Mouse (Mus musculus): ENCODE results near the gene Gm2832. TPM values are rescaled to one million over a fixed set of nuclear protein-coding genes. Genes with fewer than 3 reads are reported as not detected.
"Not testable (repeated sequence)": the region's sequence is repeated elsewhere in the genome, so short reads cannot be mapped to it uniquely, and the experiment has no call there.

The Gm2832 gene
- polyA plus RNA-seq (2012; fragmentation: generic; extraction: Trizol), result not detected
- long read RNA-seq, experiment 1, result 0 reads
- long read RNA-seq, experiment 2, result 0 reads

DNA sequence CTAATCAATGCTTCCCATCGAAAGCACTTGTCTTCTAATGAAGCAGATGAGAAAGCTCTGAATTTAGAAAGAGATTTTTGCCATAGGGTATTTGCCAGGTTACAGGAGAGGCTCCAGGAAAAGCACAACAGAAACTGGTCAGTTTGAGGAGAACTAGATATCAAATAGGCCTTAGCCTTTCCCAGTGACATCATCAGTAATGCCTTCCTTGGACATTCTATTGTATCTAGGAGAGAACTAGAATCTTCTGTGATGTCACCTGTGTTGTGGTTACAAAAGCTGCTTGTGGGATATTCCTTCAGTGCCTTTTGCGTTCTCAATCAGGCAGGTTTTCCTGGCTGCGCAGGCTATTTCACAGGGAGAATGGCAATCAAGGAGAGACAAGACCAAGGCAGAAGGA, at the start of gene Gm2832:
Gene Gm2832, plus strand, starts transcription at position 301 of the 400 bp plus-strand sequence.
- not testable (repeated sequence) for H3K79me3 ChIP-seq (ENCODE audit: low read depth); H3K79me2 ChIP-seq (ENCODE audit: control insufficient read depth, insufficient read depth); H3ac ChIP-seq (ENCODE audit: control insufficient read depth, insufficient read length, low read depth); H3K36me3 ChIP-seq (ENCODE audit: control insufficient read depth, insufficient read depth); H3K4me3 ChIP-seq (ENCODE audit: insufficient read depth, poor library complexity, severe bottlenecking); H3K27me3 ChIP-seq (ENCODE audit: control insufficient read depth, insufficient read depth, insufficient read length)

GRCm38 (mm10) chr14:41263296-41263695, 15.3 kb upstream of the Gm2832 start:
- H3K27me3 ChIP-seq (ENCODE audit: control insufficient read depth, insufficient read depth, insufficient read length); H3K36me3 ChIP-seq (ENCODE audit: control insufficient read depth, insufficient read depth); H3K79me3 ChIP-seq (ENCODE audit: low read depth): not testable (repeated sequence)

DNA sequence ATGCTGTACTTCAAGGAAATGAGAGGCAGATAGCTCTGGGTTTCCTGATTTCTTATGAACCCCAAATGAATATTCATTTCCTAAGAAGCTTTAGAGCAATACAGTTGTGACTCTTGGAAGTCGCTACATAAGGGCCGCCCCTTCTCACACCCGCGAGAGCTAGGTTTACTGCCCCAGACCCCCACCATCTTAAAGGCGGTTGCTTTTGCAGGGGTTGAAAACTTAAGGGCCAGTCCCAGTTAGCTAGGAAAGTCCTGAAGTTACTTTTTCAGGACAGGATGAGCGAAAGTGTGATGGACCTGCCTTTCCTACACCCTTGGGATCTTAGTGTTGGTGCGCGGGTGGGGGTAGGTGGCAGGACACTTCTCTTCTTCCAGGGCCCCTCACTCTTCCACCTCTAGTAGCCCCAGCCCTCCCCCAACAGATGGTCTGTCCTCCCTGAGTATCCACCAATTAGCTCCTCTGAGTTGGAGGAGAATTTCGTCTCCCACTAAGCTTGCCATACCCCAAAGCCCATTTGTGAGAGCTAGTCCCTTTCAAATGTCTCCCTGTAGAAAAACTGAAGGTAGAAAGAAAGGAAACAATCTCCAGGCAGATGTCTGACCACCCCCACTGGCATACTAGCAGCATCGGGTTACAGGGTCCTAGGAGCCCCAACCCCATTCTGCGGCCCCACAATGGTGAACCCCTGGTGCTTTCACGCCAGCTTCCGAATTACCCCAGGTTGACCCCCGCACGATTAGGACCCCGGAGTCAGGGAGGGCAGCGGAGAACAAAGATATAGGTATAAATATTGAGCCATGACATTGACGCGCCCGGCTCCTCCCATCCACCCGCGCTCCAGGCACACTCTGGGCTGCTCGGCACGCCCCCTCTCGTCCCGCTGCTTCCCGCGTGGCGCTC, 14.5 kb upstream of the Gm2832 start:
- not testable (repeated sequence) for H3K27me3 ChIP-seq (ENCODE audit: control insufficient read depth, insufficient read depth, insufficient read length); H3ac ChIP-seq (ENCODE audit: control insufficient read depth, insufficient read length, low read depth); H3K4me3 ChIP-seq (ENCODE audit: insufficient read depth, poor library complexity, severe bottlenecking); H3K79me2 ChIP-seq (ENCODE audit: control insufficient read depth, insufficient read depth); H3K79me3 ChIP-seq (ENCODE audit: low read depth); H3K36me3 ChIP-seq (ENCODE audit: control insufficient read depth, insufficient read depth)

More at GRCm38 (mm10) chr14:41263296-41263695, 15.3 kb upstream of the Gm2832 start:
- H3K79me2 ChIP-seq (ENCODE audit: control insufficient read depth, insufficient read depth); H3K4me3 ChIP-seq (ENCODE audit: insufficient read depth, poor library complexity, severe bottlenecking); H3ac ChIP-seq (ENCODE audit: control insufficient read depth, insufficient read length, low read depth): not testable (repeated sequence)

DNA sequence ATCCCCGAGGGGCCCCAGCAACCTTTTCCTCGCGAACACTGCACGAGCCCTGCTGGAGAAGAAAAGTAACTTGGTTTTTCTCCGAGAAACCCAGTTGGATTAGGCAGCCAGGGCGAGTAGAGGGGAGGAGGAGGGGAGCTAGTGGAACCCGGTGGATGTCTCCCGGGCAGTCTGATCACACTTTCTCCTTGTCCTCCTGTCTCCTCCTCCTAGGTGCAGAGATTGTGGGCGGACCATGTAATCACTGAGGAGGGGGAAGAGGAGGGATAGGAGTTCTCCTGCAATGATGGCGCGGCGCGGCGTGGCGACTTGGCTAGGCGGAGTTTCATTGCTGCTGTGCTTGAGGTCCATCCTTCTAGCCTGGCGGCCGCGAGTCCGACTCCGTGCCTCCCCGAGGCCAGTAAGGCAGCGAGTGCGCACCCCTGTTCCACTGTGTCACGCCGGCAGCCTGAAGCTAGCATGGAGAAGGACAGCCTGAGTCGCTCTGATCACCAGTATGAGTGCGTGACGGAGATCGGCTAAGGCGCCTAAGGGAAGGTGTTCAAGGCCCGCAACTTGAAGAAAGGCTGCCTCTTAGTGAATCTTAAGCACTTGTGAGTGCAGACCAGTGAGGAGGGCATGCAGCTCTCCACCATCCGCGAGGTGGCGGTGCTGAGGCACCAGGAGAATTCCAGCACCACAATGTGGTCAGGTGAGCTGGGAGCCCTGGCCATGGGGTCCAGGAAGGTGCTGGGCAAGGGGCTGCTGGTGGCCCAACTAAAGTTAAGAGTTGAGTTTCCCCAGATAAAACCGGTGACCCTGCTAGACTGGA, 13.6 kb upstream of the Gm2832 start:
- not testable (repeated sequence) for H3K79me2 ChIP-seq (ENCODE audit: control insufficient read depth, insufficient read depth); H3ac ChIP-seq (ENCODE audit: control insufficient read depth, insufficient read length, low read depth); H3K79me3 ChIP-seq (ENCODE audit: low read depth); H3K4me3 ChIP-seq (ENCODE audit: insufficient read depth, poor library complexity, severe bottlenecking); H3K36me3 ChIP-seq (ENCODE audit: control insufficient read depth, insufficient read depth); H3K27me3 ChIP-seq (ENCODE audit: control insufficient read depth, insufficient read depth, insufficient read length)

GRCm38 (mm10) chr14:41285965-41286364, 7.4 kb downstream of the Gm2832 start:
- H3K4me3 ChIP-seq (ENCODE audit: insufficient read depth, poor library complexity, severe bottlenecking); H3K27me3 ChIP-seq (ENCODE audit: control insufficient read depth, insufficient read depth, insufficient read length); H3K79me2 ChIP-seq (ENCODE audit: control insufficient read depth, insufficient read depth); H3K36me3 ChIP-seq (ENCODE audit: control insufficient read depth, insufficient read depth); H3ac ChIP-seq (ENCODE audit: control insufficient read depth, insufficient read length, low read depth); H3K79me3 ChIP-seq (ENCODE audit: low read depth): not testable (repeated sequence)

Other genes starting within 250 kb of the Gm2832 start
- 0.07 TPM for gene Dydc2, start 209.6 kb upstream of the Gm2832 start, polyA plus RNA-seq (2012; fragmentation: generic; extraction: Trizol)
- not detected for gene Dydc1, start 205.9 kb upstream of the Gm2832 start, polyA plus RNA-seq (2012; fragmentation: generic; extraction: Trizol)
- gene Mat1a, start 173.8 kb upstream of the Gm2832 start, polyA plus RNA-seq (2012; fragmentation: generic; extraction: Trizol), result not detected
- gene Sftpa1, start 147.0 kb upstream of the Gm2832 start, polyA plus RNA-seq (2012; fragmentation: generic; extraction: Trizol), result not detected
- not detected for gene Mbl1, start 127.3 kb upstream of the Gm2832 start, polyA plus RNA-seq (2012; fragmentation: generic; extraction: Trizol)
- gene Sftpd, start 93.7 kb upstream of the Gm2832 start, polyA plus RNA-seq (2012; fragmentation: generic; extraction: Trizol), result not detected
- gene Gm5798, start 69.8 kb downstream of the Gm2832 start, polyA plus RNA-seq (2012; fragmentation: generic; extraction: Trizol), result not detected
- gene Gm7945, start 107.6 kb downstream of the Gm2832 start, polyA plus RNA-seq (2012; fragmentation: generic; extraction: Trizol), result not detected
- gene Gm6482, start 129.5 kb downstream of the Gm2832 start, polyA plus RNA-seq (2012; fragmentation: generic; extraction: Trizol), result not detected
- gene Gm7954, start 174.7 kb downstream of the Gm2832 start, polyA plus RNA-seq (2012; fragmentation: generic; extraction: Trizol), result not detected
- not detected for gene Gm3486, start 210.7 kb downstream of the Gm2832 start, polyA plus RNA-seq (2012; fragmentation: generic; extraction: Trizol)

Measured in C2C12 (cell line).